Mouse (Mus musculus) midbrain, embryonic 14.5 days (tissue): Measurements from ENCODE around the gene Btrc. TPM values are rescaled to one million over a fixed set of nuclear protein-coding genes. Genes with fewer than 3 reads are reported as not detected.

Source experiments
- ATAC-seq: fragments of 200-750 bp; cut with Nextera tagmentation; 2 replicates; pipeline ENCODE4 v1.8.0; 2017; ENCODE audit warnings: moderate number of reproducible peaks, moderate library complexity; ENCODE audit not compliant: low FRiP score, low TSS enrichment
- DNase-seq: peaks from one replicate; pipeline ENCODE4 v3.0.0-alpha.2; 2015
- H3K27ac ChIP-seq: fragments of 300-500 bp; sonication (generic); replicated peaks from 2 replicates; pipeline ENCODE4 v1.5.1; 2014; ENCODE audit warnings: mild to moderate bottlenecking, low read depth, low read length, moderate library complexity
- H3K27me3 ChIP-seq: fragments of 300-500 bp; sonication (generic); 2 replicates; pipeline ENCODE4 v1.6.1; 2014; ENCODE audit warnings: low read length, control low read depth, mixed read lengths; ENCODE audit not compliant: control insufficient read depth, insufficient read depth
- H3K36me3 ChIP-seq: fragments of 300-500 bp; sonication (generic); 2 replicates; pipeline ENCODE4 v1.6.1; 2014; ENCODE audit warnings: low read length, control low read depth; ENCODE audit not compliant: control insufficient read depth, insufficient read depth
- H3K4me1 ChIP-seq: fragments of 300-500 bp; sonication (generic); 2 replicates; pipeline ENCODE4 v1.6.1; 2014; ENCODE audit warnings: mild to moderate bottlenecking, antibody characterized with exemption, low read length, control low read depth; ENCODE audit not compliant: control insufficient read depth, insufficient read depth
- H3K4me2 ChIP-seq: fragments of 300-500 bp; sonication (generic); 2 replicates; pipeline ENCODE4 v1.6.1; 2014; ENCODE audit warnings: mild to moderate bottlenecking, low read length, moderate library complexity
- H3K4me3 ChIP-seq: fragments of 300-500 bp; sonication (generic); replicated peaks from 2 replicates; pipeline ENCODE4 v1.5.1; 2014; ENCODE audit warnings: low read depth, low read length
- H3K9ac ChIP-seq: fragments of 300-500 bp; sonication (generic); replicated peaks from 2 replicates; pipeline ENCODE4 v1.6.1; 2014; ENCODE audit warnings: mild to moderate bottlenecking, low read length, moderate library complexity
- H3K9me3 ChIP-seq: fragments of 300-500 bp; sonication (generic); 2 replicates; pipeline ENCODE4 v1.6.1; 2016; ENCODE audit warnings: low read length, control low read depth, mixed read lengths; ENCODE audit not compliant: control insufficient read depth
- WGBS: fragments of 180-500 bp; shearing (Covaris S2); extraction: QIAGEN DNeasy Blood & Tissue Kit; methylation state at CpG from one replicate; pipeline ENCODE4 v1.1.7; 2014; 5-methylcytosine and 5-hydroxymethylcytosine counted together
- polyA plus RNA-seq: library from polyadenylated mRNA; unstranded; fragments of >200 nt; fragmentation: Nextera tagmentation; extraction: Ambion mirVana; gene quantifications from 2 replicates; pipeline ENCODE4 v1.2.1, GENCODE M21; 2014

Btrc gene
- polyA plus RNA-seq, 1 experiment from 2014 or later = 62.6 TPM

GRCm38 (mm10) chr19:45447222-45447621, 83.7 kb downstream of the Btrc start:
- no peak for ATAC-seq
- no peaks in the 10 kb centered on the region for H3K9me3 ChIP-seq
- H3K4me1 ChIP-seq = peaks cover 21% of the 10 kb centered on the region
- H3K27ac ChIP-seq = peak overlapping the region; percentile 52; the same call in 1 of the 2 replicates
- no peak overlapping the region for H3K9ac ChIP-seq
- H3K27me3 ChIP-seq = no peaks in the 10 kb centered on the region
- H3K4me3 ChIP-seq = no peak overlapping the region
- 56% methylated on average over 2 of the region's 2 CpGs for WGBS
- H3K36me3 ChIP-seq = no peaks in the 10 kb centered on the region
- DNase-seq = no peak
- H3K4me2 ChIP-seq = no peak overlapping the region

DNA sequence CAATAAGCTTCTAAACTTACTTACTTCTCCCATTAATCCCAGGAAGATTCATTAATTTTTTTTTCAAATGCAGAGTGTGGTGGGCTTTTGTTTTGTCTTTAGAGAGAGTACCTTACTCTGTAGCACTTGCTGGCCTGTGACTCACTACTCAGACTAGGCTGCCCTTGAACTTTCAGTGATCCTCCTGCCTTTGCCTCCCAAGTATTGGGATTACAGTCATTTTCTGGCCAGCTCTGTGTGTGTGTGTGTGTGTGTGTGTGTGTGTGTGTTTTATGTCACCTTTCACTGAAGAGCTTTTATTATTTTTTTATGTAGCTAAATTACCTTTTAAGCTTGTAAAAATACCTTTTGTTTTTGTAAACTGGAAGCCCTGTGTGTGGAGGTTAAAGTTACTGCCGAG, 84.4 kb downstream of the Btrc start:
- Histone ChIP-seq H3K4me2 (no peak overlapping the region), H3K4me1 (peaks cover 21% of the 10 kb centered on the region), H3K27me3 (no peaks in the 10 kb centered on the region), H3K36me3 (no peaks in the 10 kb centered on the region), H3K4me3 (no peak overlapping the region), H3K27ac (0 out of 2 replicates have a peak overlapping the region, but pooled peaks have one; percentile 52), H3K9me3 (no peaks in the 10 kb centered on the region), H3K9ac (no peak overlapping the region)
- DNase-seq = no peak
- 91% methylated on average over 1 of the region's 1 CpGs for WGBS
- ATAC-seq = no peak

- Histone ChIP-seq H3K9me3 (no peaks in the 10 kb centered on the region), H3K27ac (no peak overlapping the region), H3K9ac (no peak overlapping the region), H3K27me3 (0 out of 2 replicates have a peak, but pooled peaks cover 5% of the 10 kb centered on the region), H3K36me3 (no peaks in the 10 kb centered on the region), H3K4me2 (no peak overlapping the region), H3K4me1 (peaks cover 7% of the 10 kb centered on the region; the same call in 1 of the 2 replicates), H3K4me3 (no peak overlapping the region)
- no peak for ATAC-seq
- DNase-seq = no peak
- WGBS = 95% methylated on average over 3 of the region's 3 CpGs
Observed at GRCm38 (mm10) chr19:45454391-45454790, 90.9 kb downstream of the Btrc start.

GRCm38 (mm10) chr19:45456896-45457295, 93.4 kb downstream of the Btrc start:
- H3K4me2 ChIP-seq = no peak overlapping the region
- DNase-seq = no peak
- H3K27ac ChIP-seq = no peak overlapping the region
- 0 out of 2 replicates have a peak, but pooled peaks cover 8% of the 10 kb centered on the region for H3K27me3 ChIP-seq
- WGBS = 81% methylated on average over 7 of the region's 7 CpGs
- H3K9me3 ChIP-seq = no peaks in the 10 kb centered on the region
- no peak overlapping the region for H3K9ac ChIP-seq
- H3K4me3 ChIP-seq = no peak overlapping the region
- peaks cover 18% of the 10 kb centered on the region for H3K4me1 ChIP-seq
- no peak for ATAC-seq
- H3K36me3 ChIP-seq = no peaks in the 10 kb centered on the region

DNA sequence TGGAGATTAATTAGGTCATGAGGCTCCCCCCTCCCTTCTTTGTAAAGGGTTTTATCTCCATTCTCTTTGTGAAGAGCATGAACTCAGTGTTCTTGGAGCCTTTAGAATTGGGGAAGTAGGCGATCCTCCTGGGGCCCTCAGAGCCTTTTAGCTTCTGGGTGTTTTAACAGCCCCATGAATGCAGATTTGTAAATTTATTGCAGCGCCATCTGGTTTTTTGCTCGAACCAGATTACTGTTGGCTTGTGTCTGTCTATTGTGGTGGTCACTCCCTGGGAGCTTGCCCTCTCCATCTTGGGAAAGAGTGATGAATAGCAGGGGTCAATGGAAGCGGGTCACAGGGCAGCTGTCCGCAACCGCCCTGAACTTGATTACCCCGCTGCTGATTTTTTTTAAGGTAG, 95.2 kb downstream of the Btrc start:
- Histone ChIP-seq H3K27ac (no peak overlapping the region), H3K36me3 (no peaks in the 10 kb centered on the region), H3K4me1 (peaks cover 18% of the 10 kb centered on the region), H3K4me2 (no peak overlapping the region), H3K9ac (no peak overlapping the region), H3K27me3 (0 out of 2 replicates have a peak, but pooled peaks cover 8% of the 10 kb centered on the region), H3K9me3 (no peaks in the 10 kb centered on the region), H3K4me3 (no peak overlapping the region)
- DNase-seq = no peak
- no peak for ATAC-seq
- WGBS = 6% methylated on average over 7 of the region's 7 CpGs

- H3K9ac ChIP-seq = no peak overlapping the region
- H3K4me1 ChIP-seq = peaks cover 18% of the 10 kb centered on the region
- DNase-seq = no peak
- H3K4me2 ChIP-seq = no peak overlapping the region
- WGBS = 44% methylated on average over 9 of the region's 9 CpGs
- H3K9me3 ChIP-seq = no peaks in the 10 kb centered on the region
- no peak overlapping the region for H3K4me3 ChIP-seq
- H3K36me3 ChIP-seq = no peaks in the 10 kb centered on the region
- 0 out of 2 replicates have a peak, but pooled peaks cover 8% of the 10 kb centered on the region for H3K27me3 ChIP-seq
- H3K27ac ChIP-seq = no peak overlapping the region
- no peak for ATAC-seq
Observed at GRCm38 (mm10) chr19:45459931-45460665, 96.6 kb downstream of the Btrc start.

- H3K4me1 ChIP-seq = peaks cover 18% of the 10 kb centered on the region
- H3K4me3 ChIP-seq = no peak overlapping the region
- H3K36me3 ChIP-seq = no peaks in the 10 kb centered on the region
- H3K9ac ChIP-seq = no peak overlapping the region
- ATAC-seq (no peak), DNase-seq (peak; percentile 77)
- H3K9me3 ChIP-seq = no peaks in the 10 kb centered on the region
- H3K4me2 ChIP-seq = no peak overlapping the region
- no peak overlapping the region for H3K27ac ChIP-seq
- 70% methylated on average over 10 of the region's 10 CpGs for WGBS
- 0 out of 2 replicates have a peak, but pooled peaks cover 8% of the 10 kb centered on the region for H3K27me3 ChIP-seq
Observed at GRCm38 (mm10) chr19:45460749-45461736, 97.5 kb downstream of the Btrc start.

GRCm38 (mm10) chr19:45469760-45470159, 106.2 kb downstream of the Btrc start:
- Histone ChIP-seq H3K36me3 (no peaks in the 10 kb centered on the region), H3K27me3 (peaks cover 1% of the 10 kb centered on the region; the same call in 1 of the 2 replicates), H3K9me3 (no peaks in the 10 kb centered on the region), H3K27ac (no peak overlapping the region), H3K4me3 (no peak overlapping the region), H3K4me2 (no peak overlapping the region), H3K9ac (no peak overlapping the region), H3K4me1 (no peaks in the 10 kb centered on the region)
- DNase-seq = no peak
- ATAC-seq = no peak
- WGBS = 97% methylated on average over 5 of the region's 5 CpGs
